Mouse (Mus musculus): ENCODE results near the gene Sh3gl1. TPM values are rescaled to one million over a fixed set of nuclear protein-coding genes. Genes with fewer than 3 reads are reported as not detected.

The Sh3gl1 gene
- total and polyA plus RNA-seq, 3 experiments, result 29.3 to 39.0 (median 38.0) TPM

DNA sequence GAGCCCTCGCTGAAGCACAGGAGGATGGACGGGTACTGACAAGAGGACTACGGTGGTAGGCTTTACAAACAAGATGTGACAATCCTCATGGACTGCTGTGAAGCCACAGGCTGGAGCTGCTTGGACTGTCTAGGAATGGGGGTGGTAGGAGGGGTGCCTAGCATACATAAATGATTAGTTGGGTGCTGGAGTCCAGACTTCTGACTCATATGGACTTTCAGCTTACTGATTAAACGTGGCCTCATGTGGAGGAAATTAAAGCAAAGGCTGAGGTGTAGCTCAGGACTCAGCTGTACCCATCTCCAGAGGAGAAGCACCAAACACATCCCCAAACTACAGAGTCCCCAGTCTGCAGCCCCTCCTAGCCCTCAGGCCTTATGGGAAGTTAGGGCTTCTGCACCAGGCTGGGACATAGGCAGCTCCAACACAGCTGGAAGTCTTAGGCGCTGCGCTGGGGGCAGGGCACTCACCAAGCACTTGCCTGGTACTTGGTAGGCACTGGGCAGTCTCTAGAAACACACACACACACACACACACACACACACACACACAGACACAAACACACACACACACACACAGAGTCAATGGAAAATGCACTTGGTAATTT lies 4.2 kb downstream of the Sh3gl1 start:
- Histone ChIP-seq H3K4me2 (ENCODE audit: insufficient read depth, low read depth, poor library complexity, severe bottlenecking) (no peak overlapping the region; the same call in 1 of the 2 replicates), H3K4me3 (replicated peaks in 1 of 3; ENCODE audit: low read depth in 2 of 3, low read length in 2 of 3, poor library complexity in 1 of 3) (no peak overlapping the region), H3K36me3 (replicated peaks in 1 of 2; ENCODE audit: control insufficient read depth in 1 of 2, insufficient read depth in 1 of 2, low read length in 1 of 2) (peaks cover 35 to 66% of the 10 kb centered on the region in 2 experiments), H3K27ac (ENCODE audit: insufficient read depth, low read depth) (no peak overlapping the region), H3K4me1 (ENCODE audit: control insufficient read depth in 1 of 2, insufficient read depth in 2 of 2) (peaks cover 25 to 80% of the 10 kb centered on the region in 2 experiments), H3K9me3 (replicated peaks; ENCODE audit: low read length) (no peaks in the 10 kb centered on the region), H3K9ac (ENCODE audit: insufficient read depth, low read depth) (no peak overlapping the region), H3K27me3 (replicated peaks) (no peaks in the 10 kb centered on the region), H3K79me2 (replicated peaks; ENCODE audit: control insufficient read depth, extremely low read depth, insufficient read depth, poor library complexity, severe bottlenecking) (peaks cover 79% of the 10 kb centered on the region)
- dilution Hi-C loops (cut with MboI; ENCODE audit: extremely low pct_ligation_motif_present, extremely low pct_unique_long_range_greater_than_20kb, low sequenced_read_pairs), result no loop called here
- no peak for TF ChIP-seq ZC3H11A (IDR thresholded peaks at IDR 0.05; ENCODE audit: low read depth, low read length)
- no peak for TF ChIP-seq ZNF384 (IDR thresholded peaks at IDR 0.05; ENCODE audit: low read depth, low read length)
- TF ChIP-seq JUND (conservative IDR thresholded peaks at IDR 0.05; ENCODE audit: low read depth, low read length), result no peak
- no peak for TF ChIP-seq POLR2AphosphoS2 (IDR thresholded peaks at IDR 0.05; ENCODE audit: low read depth, low read length)
- no peak for TF ChIP-seq SIN3A (IDR thresholded peaks at IDR 0.05; ENCODE audit: low read length)
- no peak for TF ChIP-seq UBTF (IDR thresholded peaks at IDR 0.05; ENCODE audit: low read depth, low read length)
- no peak for TF ChIP-seq GABPA (IDR thresholded peaks at IDR 0.05; ENCODE audit: insufficient replicate concordance, low read depth, low read length)
- TF ChIP-seq ELF1 (IDR thresholded peaks at IDR 0.05; ENCODE audit: low read depth, low read length), result no peak
- TF ChIP-seq ETS1 (conservative IDR thresholded peaks at IDR 0.05; ENCODE audit: low read depth, low read length), result no peak
- no peak for TF ChIP-seq USF1 (IDR thresholded peaks at IDR 0.05; ENCODE audit: low read depth, low read length)
- TF ChIP-seq RCOR1 (conservative IDR thresholded peaks at IDR 0.05; ENCODE audit: low read depth, low read length), result no peak
- no peak for TF ChIP-seq MEF2A (IDR thresholded peaks at IDR 0.05; ENCODE audit: borderline replicate concordance, low read depth, low read length)
- in situ Hi-C loops (cut with MboI; ENCODE audit: low pct_ligation_motif_present, low pct_unique_long_range_greater_than_20kb, low sequenced_read_pairs), result no loop called here
- DNase-seq (ENCODE audit: extremely low read depth), result no peak

DNA sequence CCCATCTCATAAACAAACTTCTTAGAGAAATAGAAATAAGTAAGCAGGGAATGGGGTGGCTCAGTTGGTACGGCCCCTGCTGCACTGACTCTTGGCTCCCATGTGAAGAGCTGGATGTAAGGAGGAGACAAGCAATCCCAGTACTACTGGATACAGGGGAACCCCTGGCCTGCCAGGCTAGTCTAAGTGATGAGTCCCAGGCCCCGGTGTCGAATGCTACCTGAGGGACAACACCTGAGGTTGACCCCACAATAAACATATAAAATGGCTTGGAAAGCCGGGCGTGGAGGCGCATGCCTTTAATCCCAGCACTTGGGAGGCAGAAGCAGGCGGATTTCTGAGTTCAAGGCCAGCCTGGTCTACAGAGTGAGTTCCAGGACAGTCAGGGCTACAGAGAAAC lies 5.0 kb downstream of the Sh3gl1 start:
- no peak for TF ChIP-seq NELFE (IDR thresholded peaks at IDR 0.05; ENCODE audit: low read depth, low read length)
- no peak for TF ChIP-seq USF1 (IDR thresholded peaks at IDR 0.05; ENCODE audit: low read depth, low read length)
- no peak for TF ChIP-seq JUN (IDR thresholded peaks at IDR 0.05; ENCODE audit: insufficient read depth, low read depth, low read length)
- no peak for TF ChIP-seq TBP (conservative IDR thresholded peaks at IDR 0.05; ENCODE audit: low read depth, low read length)
- no peak for TF ChIP-seq MAZ (IDR thresholded peaks at IDR 0.05; ENCODE audit: low read depth, low read length)
- TF ChIP-seq HCFC1 (IDR thresholded peaks at IDR 0.05; ENCODE audit: low read depth, low read length), result no peak
- TF ChIP-seq SMC3 (IDR thresholded peaks at IDR 0.05; ENCODE audit: low read depth, low read length), result no peak
- TF ChIP-seq POLR2AphosphoS2 (IDR thresholded peaks at IDR 0.05; ENCODE audit: low read depth, low read length), result no peak
- TF ChIP-seq E2F4 (IDR thresholded peaks at IDR 0.05; ENCODE audit: insufficient replicate concordance, low read depth, low read length), result no peak
- TF ChIP-seq JUND (conservative IDR thresholded peaks at IDR 0.05; ENCODE audit: low read depth, low read length), result no peak
- TF ChIP-seq ETS1 (conservative IDR thresholded peaks at IDR 0.05; ENCODE audit: low read depth, low read length), result no peak
- no peak for TF ChIP-seq POLR2A (IDR thresholded peaks at IDR 0.05; ENCODE audit: low read depth, low read length)
- TF ChIP-seq PAX5 (IDR thresholded peaks at IDR 0.05; ENCODE audit: low read length), result no peak
- no peak for TF ChIP-seq MEF2A (IDR thresholded peaks at IDR 0.05; ENCODE audit: borderline replicate concordance, low read depth, low read length)
- no peak for TF ChIP-seq MYC (IDR thresholded peaks at IDR 0.05; ENCODE audit: low read depth, low read length)
- no peak for TF ChIP-seq MXI1 (IDR thresholded peaks at IDR 0.05; ENCODE audit: low read depth, low read length)
- TF ChIP-seq ZKSCAN1 (IDR thresholded peaks at IDR 0.05; ENCODE audit: borderline replicate concordance, low read depth, low read length), result no peak
- TF ChIP-seq CHD2 (IDR thresholded peaks at IDR 0.05; ENCODE audit: low read length), result no peak
- no peak for TF ChIP-seq CTCF (conservative IDR thresholded peaks at IDR 0.05 in 1 of 2, IDR thresholded peaks at IDR 0.05 in 1 of 2; ENCODE audit: low read depth in 2 of 2, low read length in 2 of 2)
- Histone ChIP-seq H3K4me1 (ENCODE audit: control insufficient read depth in 1 of 2, insufficient read depth in 2 of 2) (peaks cover 25 to 84% of the 10 kb centered on the region in 2 experiments), H3K4me2 (ENCODE audit: insufficient read depth, low read depth, poor library complexity, severe bottlenecking) (no peak overlapping the region), H3K9ac (ENCODE audit: insufficient read depth, low read depth) (no peak overlapping the region), H3K27me3 (replicated peaks) (no peaks in the 10 kb centered on the region), H3K27ac (ENCODE audit: insufficient read depth, low read depth) (no peak overlapping the region), H3K4me3 (replicated peaks in 1 of 3; ENCODE audit: low read depth in 2 of 3, low read length in 2 of 3, poor library complexity in 1 of 3) (no peak overlapping the region), H3K79me2 (replicated peaks; ENCODE audit: control insufficient read depth, extremely low read depth, insufficient read depth, poor library complexity, severe bottlenecking) (peaks cover 84% of the 10 kb centered on the region), H3K36me3 (replicated peaks in 1 of 2; ENCODE audit: control insufficient read depth in 1 of 2, insufficient read depth in 1 of 2, low read length in 1 of 2) (peaks cover 35 to 74% of the 10 kb centered on the region in 2 experiments), H3K9me3 (replicated peaks; ENCODE audit: low read length) (no peaks in the 10 kb centered on the region)
- DNase-seq (ENCODE audit: extremely low read depth), result no peak
- dilution Hi-C loops (cut with MboI; ENCODE audit: extremely low pct_ligation_motif_present, extremely low pct_unique_long_range_greater_than_20kb, low sequenced_read_pairs) (no loop called here), in situ Hi-C loops (cut with MboI; ENCODE audit: low pct_ligation_motif_present, low pct_unique_long_range_greater_than_20kb, low sequenced_read_pairs) (no loop called here)
